Mouse (Mus musculus): ENCODE results near the gene Crygf. TPM values are rescaled to one million over a fixed set of nuclear protein-coding genes. Genes with fewer than 3 reads are reported as not detected.
"Not testable (repeated sequence)": the region's sequence is repeated elsewhere in the genome, so short reads cannot be mapped to it uniquely, and the experiment has no call there.

Gene Crygf
- total RNA-seq (2021) = not detected

GRCm38 (mm10) chr1:65926294-65926693 is at the start of gene Crygf:
Gene Crygf (plus strand): TSS chr1:65926520.
- no peak for DNase-seq

- no peak for DNase-seq
Measured at GRCm38 (mm10) chr1:65925361-65926210, 734 bp upstream of the Crygf start.

GRCm38 (mm10) chr1:65926696-65927095 is 376 bp downstream of the Crygf start:
- DNase-seq = not testable (repeated sequence)

- DNase-seq = no peak
Measured at GRCm38 (mm10) chr1:65930055-65930454, 3.7 kb downstream of the Crygf start.

- no peak for DNase-seq
Measured at GRCm38 (mm10) chr1:65932091-65932812, 5.9 kb downstream of the Crygf start.

Other genes with a start within 250 kb of the Crygf start
- 1 to 10 TPM; 4.7 to 5.6 TPM for gene Map2, start 248.8 kb downstream of the Crygf start, total RNA-seq (2021)

Data from heart, postnatal 4 days (tissue).